Mouse (Mus musculus) embryonic fibroblast, embryonic 13.5 days (primary cell): ENCODE measurements around the gene Ccl11.

Experiments used
- CTCF ChIP-seq: IDR thresholded peaks from 2 replicates; pipeline ENCODE4 v1.5.1; 2011; ENCODE audit warnings: mild to moderate bottlenecking, control low read depth, low read length, moderate library complexity, borderline replicate concordance; ENCODE audit not compliant: insufficient read depth
- POLR2A ChIP-seq: IDR thresholded peaks from 2 replicates; pipeline ENCODE4 v1.6.1; 2011; ENCODE audit warnings: low read depth, mild to moderate bottlenecking, control low read depth, low read length, moderate library complexity

- TF ChIP-seq CTCF (no peak), POLR2A (no peak)
Measured at GRCm38 (mm10) chr11:82011411-82012193, 46.0 kb upstream of the Ccl11 start.
